Mouse (Mus musculus): ENCODE data around the gene AI661453.
A peak's percentile ranks its signal among the peaks of the same experiment; 100 is the strongest.

AI661453 gene

GRCm38 (mm10) chr17:47504228-47504627 is 67.8 kb downstream of the AI661453 start:
- no peak for DNase-seq

- peak; percentile 79 to 93 for DNase-seq
Measured at GRCm38 (mm10) chr17:47504941-47505346, 68.5 kb downstream of the AI661453 start, which contains the start of gene Ccnd3. Ccnd3 (plus strand) TSS chr17:47505051.

- no peak for DNase-seq
Measured at GRCm38 (mm10) chr17:47505566-47505965, 69.2 kb downstream of the AI661453 start.

GRCm38 (mm10) chr17:47506042-47506441 is 69.6 kb downstream of the AI661453 start:
- no peak for DNase-seq

GRCm38 (mm10) chr17:47506697-47507096 is 70.3 kb downstream of the AI661453 start:
- DNase-seq, result no peak

GRCm38 (mm10) chr17:47507523-47507922 is 71.1 kb downstream of the AI661453 start:
- DNase-seq, result no peak

- peak; percentile 98 to 99 for DNase-seq
Measured at GRCm38 (mm10) chr17:47508012-47508608, 71.7 kb downstream of the AI661453 start.

GRCm38 (mm10) chr17:47509031-47509705 is 72.8 kb downstream of the AI661453 start:
- DNase-seq, result no peak

GRCm38 (mm10) chr17:47511111-47512020 is 75.0 kb downstream of the AI661453 start:
- DNase-seq, result peak; percentile 98 to 99

GRCm38 (mm10) chr17:47512956-47513775 is 76.8 kb downstream of the AI661453 start:
- no peak for DNase-seq

GRCm38 (mm10) chr17:47515180-47515844 is 78.9 kb downstream of the AI661453 start:
- no peak for DNase-seq

- DNase-seq, result no peak
Measured at GRCm38 (mm10) chr17:47516232-47516631, 79.8 kb downstream of the AI661453 start.

GRCm38 (mm10) chr17:47518205-47518604 is 81.8 kb downstream of the AI661453 start:
- no peak for DNase-seq
